Mouse (Mus musculus) limb, embryonic 15.5 days (tissue): ENCODE data around the gene Chil5. TPM values are rescaled to one million over a fixed set of nuclear protein-coding genes. Genes with fewer than 3 reads are reported as not detected.
"Not testable (repeated sequence)": the region's sequence is repeated elsewhere in the genome, so short reads cannot be mapped to it uniquely, and the experiment has no call there.

Source experiments
- ATAC-seq: fragments of 200-750 bp; cut with Nextera tagmentation; 2 replicates; pipeline ENCODE4 v1.8.0; 2017; ENCODE audit warnings: low read depth, moderate TSS enrichment; ENCODE audit not compliant: insufficient number of reproducible peaks, low FRiP score, low TSS enrichment
- H3K27ac ChIP-seq: fragments of 300-500 bp; sonication (generic); 2 replicates; pipeline ENCODE4 v1.5.1; 2015; ENCODE audit warnings: moderate library complexity, mild to moderate bottlenecking, inconsistent platforms
- H3K27me3 ChIP-seq: fragments of 300-500 bp; sonication (generic); 2 replicates; pipeline ENCODE4 v1.6.1; 2015; ENCODE audit warnings: inconsistent platforms
- H3K36me3 ChIP-seq: fragments of 300-500 bp; sonication (generic); 2 replicates; pipeline ENCODE4 v1.6.1; 2015; ENCODE audit warnings: inconsistent platforms
- H3K4me1 ChIP-seq: fragments of 300-500 bp; sonication (generic); 2 replicates; pipeline ENCODE4 v1.6.1; 2015; ENCODE audit warnings: inconsistent platforms
- H3K4me2 ChIP-seq: fragments of 300-500 bp; sonication (generic); 2 replicates; pipeline ENCODE4 v1.6.1; 2015; ENCODE audit warnings: mild to moderate bottlenecking, inconsistent platforms
- H3K4me3 ChIP-seq: fragments of 300-500 bp; sonication (generic); 2 replicates; pipeline ENCODE4 v1.5.1; 2015; ENCODE audit warnings: mild to moderate bottlenecking, inconsistent platforms
- H3K9ac ChIP-seq: fragments of 300-500 bp; sonication (generic); 2 replicates; pipeline ENCODE4 v1.6.1; 2015; ENCODE audit warnings: inconsistent platforms
- H3K9me3 ChIP-seq: fragments of 300-500 bp; sonication (generic); 2 replicates; pipeline ENCODE4 v1.6.1; 2016; ENCODE audit warnings: inconsistent platforms
- WGBS: fragments of 180-500 bp; shearing (Covaris S2); methylation state at CpG from one replicate; pipeline ENCODE4 v1.1.7; 2015; 5-methylcytosine and 5-hydroxymethylcytosine counted together
- polyA plus RNA-seq: library from polyadenylated mRNA; unstranded; fragments of >200 nt; fragmentation: Nextera tagmentation; extraction: Ambion mirVana; gene quantifications from 2 replicates; pipeline ENCODE4 v1.2.1, GENCODE M21; 2015

Chil5 gene
- polyA plus RNA-seq, 1 experiment from 2014 or later: 0.23 TPM

DNA sequence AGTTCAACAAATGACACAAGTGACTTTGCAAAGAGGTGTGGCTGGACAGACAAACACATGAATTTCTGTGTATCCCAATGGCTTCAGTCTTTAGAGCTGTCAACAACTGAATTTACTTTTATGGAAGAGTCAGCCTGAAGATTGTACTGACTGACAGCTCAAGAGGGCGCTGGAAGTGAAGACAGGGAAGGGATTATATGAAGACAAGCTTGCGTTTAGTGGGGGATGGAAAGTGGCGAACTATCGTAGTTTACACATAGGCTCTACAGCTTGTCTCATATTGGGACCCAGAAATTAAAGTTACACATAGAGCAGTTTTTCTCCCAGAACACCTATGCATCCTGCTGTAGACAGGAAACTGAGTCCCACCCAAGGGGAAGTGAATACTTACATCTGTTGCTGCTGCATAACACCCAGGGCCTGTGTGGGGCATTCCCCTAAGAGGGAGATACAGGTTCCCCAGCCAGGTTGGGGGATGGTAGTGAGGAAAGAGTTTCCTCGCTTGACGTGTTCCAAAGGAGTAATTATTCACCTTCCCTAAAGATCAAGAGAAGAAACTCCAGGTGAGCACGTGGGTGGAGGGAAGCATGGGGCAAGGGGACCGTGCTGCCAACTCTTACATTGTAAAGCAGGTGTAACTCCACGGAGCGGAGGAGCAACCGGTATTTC lies 31.8 kb downstream of the Chil5 start:
- no peak for ATAC-seq
- H3K4me3 ChIP-seq: no peak overlapping the region
- 16% methylated on average over 11 of the region's 11 CpGs for WGBS

GRCm38 (mm10) chr3:105994730-105995129 lies 37.9 kb downstream of the Chil5 start:
- Histone ChIP-seq H3K27ac (no peak overlapping the region), H3K4me2 (no peak overlapping the region), H3K4me3 (no peak overlapping the region), H3K9ac (no peak overlapping the region), H3K9me3 (no peaks in the 10 kb centered on the region), H3K4me1 (no peaks in the 10 kb centered on the region), H3K36me3 (no peaks in the 10 kb centered on the region), H3K27me3 (no peaks in the 10 kb centered on the region)
- ATAC-seq: no peak
- 13% methylated on average over 2 of the region's 2 CpGs for WGBS

More for the DNA sequence above, 31.8 kb downstream of the Chil5 start:
- Histone ChIP-seq H3K4me1 (peaks cover 5% of the 10 kb centered on the region; the same call in 1 of the 2 replicates), H3K27me3 (no peaks in the 10 kb centered on the region), H3K9ac (no peak overlapping the region), H3K9me3 (no peaks in the 10 kb centered on the region), H3K36me3 (no peaks in the 10 kb centered on the region), H3K27ac (no peak overlapping the region), H3K4me2 (peak overlapping the region; percentile 30)

- Histone ChIP-seq H3K27me3 (no peaks in the 10 kb centered on the region), H3K9ac (no peak overlapping the region), H3K4me2 (no peak overlapping the region), H3K9me3 (no peaks in the 10 kb centered on the region), H3K27ac (no peak overlapping the region), H3K36me3 (no peaks in the 10 kb centered on the region), H3K4me1 (no peaks in the 10 kb centered on the region), H3K4me3 (no peak overlapping the region)
- ATAC-seq: no peak
- WGBS: 27% methylated on average over 4 of the region's 4 CpGs
These were observed 40.8 kb downstream of the Chil5 start for GRCm38 (mm10) chr3:105991653-105992283.

DNA sequence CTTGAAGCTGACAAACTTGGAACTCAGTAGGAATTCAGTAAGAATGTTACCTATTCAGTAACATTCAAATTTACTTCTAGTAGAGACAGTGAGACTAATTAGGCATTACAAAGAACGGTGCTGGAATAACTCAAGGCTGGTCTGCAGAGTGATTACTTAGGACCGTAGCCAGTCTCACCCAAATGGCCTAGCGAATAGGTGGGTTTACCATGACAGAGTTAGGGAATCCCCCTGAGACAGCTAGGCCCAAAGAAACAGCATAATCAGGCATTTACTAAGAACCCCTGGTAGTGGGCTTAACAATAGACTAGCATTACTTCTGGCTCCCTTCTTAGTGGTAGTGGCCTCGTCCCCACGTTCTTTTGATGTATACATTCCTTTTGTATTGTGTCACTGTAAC lies 43.0 kb downstream of the Chil5 start:
- H3K9me3 ChIP-seq, H3K27ac ChIP-seq, H3K4me2 ChIP-seq, H3K9ac ChIP-seq, H3K4me1 ChIP-seq, H3K4me3 ChIP-seq, H3K36me3 ChIP-seq, ATAC-seq, H3K27me3 ChIP-seq: not testable (repeated sequence)
- WGBS: 61% methylated on average over 5 of the region's 5 CpGs

- H3K27me3 ChIP-seq: no peaks in the 10 kb centered on the region
- H3K9me3 ChIP-seq: no peaks in the 10 kb centered on the region
- no peak overlapping the region for H3K9ac ChIP-seq
- no peak for ATAC-seq
- H3K27ac ChIP-seq: no peak overlapping the region
- H3K4me1 ChIP-seq: no peaks in the 10 kb centered on the region
- no peak overlapping the region for H3K4me2 ChIP-seq
- H3K4me3 ChIP-seq: no peak overlapping the region
- peaks cover 10% of the 10 kb centered on the region for H3K36me3 ChIP-seq
- WGBS: 80% methylated on average over 2 of the region's 2 CpGs
These were observed 58.4 kb downstream of the Chil5 start for GRCm38 (mm10) chr3:105974174-105974573.

GRCm38 (mm10) chr3:105973411-105973810 lies 59.2 kb downstream of the Chil5 start, which contains the start of gene Ovgp1:
Gene Ovgp1 (plus strand): TSS chr3:105973711.
- H3K9ac ChIP-seq: no peak within 1 kb of the TSS
- H3K4me2 ChIP-seq: no peak within 1 kb of the TSS
- WGBS: 77% methylated on average over 3 of the region's 3 CpGs
- peaks cover 16% of the 10 kb centered on the region for H3K36me3 ChIP-seq
- H3K27me3 ChIP-seq: no peaks in the 10 kb centered on the region
- H3K9me3 ChIP-seq: no peaks in the 10 kb centered on the region
- no peak for ATAC-seq
- H3K27ac ChIP-seq: no peak within 1 kb of the TSS
- H3K4me1 ChIP-seq: no peaks in the 10 kb centered on the region
- no peak within 1 kb of the TSS for H3K4me3 ChIP-seq

- no peak overlapping the region for H3K4me3 ChIP-seq
- 84% methylated on average over 5 of the region's 5 CpGs for WGBS
- no peaks in the 10 kb centered on the region for H3K9me3 ChIP-seq
- ATAC-seq: no peak
- H3K4me1 ChIP-seq: no peaks in the 10 kb centered on the region
- H3K27ac ChIP-seq: no peak overlapping the region
- H3K4me2 ChIP-seq: no peak overlapping the region
- peaks cover 28% of the 10 kb centered on the region for H3K36me3 ChIP-seq
- no peak overlapping the region for H3K9ac ChIP-seq
- no peaks in the 10 kb centered on the region for H3K27me3 ChIP-seq
These were observed 60.7 kb downstream of the Chil5 start for GRCm38 (mm10) chr3:105971831-105972446.

Other genes with a start within 250 kb of the Chil5 start
- gene Rap1a, start 231.5 kb downstream of the Chil5 start, polyA plus RNA-seq: 100 and 106 TPM in 2 replicates
- gene Adora3, start 162.0 kb downstream of the Chil5 start, polyA plus RNA-seq: 4.5 and 4.6 TPM in 2 replicates
- gene Tmigd3, start 161.9 kb downstream of the Chil5 start, polyA plus RNA-seq: 0.31 and 0.35 TPM in 2 replicates
- 0.32 and 0.51 TPM in 2 replicates for gene I830077J02Rik, start 100.2 kb downstream of the Chil5 start, polyA plus RNA-seq
- gene Wdr77, start 73.4 kb downstream of the Chil5 start, polyA plus RNA-seq: 104 and 105 TPM in 2 replicates
- 391 and 421 TPM in 2 replicates for gene Atp5f1, start 72.7 kb downstream of the Chil5 start, polyA plus RNA-seq
- 0.96 and 1.3 TPM in 2 replicates for gene Ovgp1, start 59.1 kb downstream of the Chil5 start, polyA plus RNA-seq
- not detected in 2 replicates for gene Pifo, start 18.2 kb downstream of the Chil5 start, polyA plus RNA-seq
- gene Chia1, start 80.4 kb upstream of the Chil5 start, polyA plus RNA-seq: not detected in 2 replicates
- 0.15 and 0.72 TPM in 2 replicates for gene Chil3, start 134.8 kb upstream of the Chil5 start, polyA plus RNA-seq
- gene Chil4, start 186.7 kb upstream of the Chil5 start, polyA plus RNA-seq: not detected in 2 replicates